Mouse (Mus musculus) stomach, embryonic 15.5 days (tissue): ENCODE results near the gene Eif4e3. TPM values are rescaled to one million over a fixed set of nuclear protein-coding genes. Genes with fewer than 3 reads are reported as not detected.
A peak's percentile ranks its signal among the peaks of the same experiment; 100 is the strongest.

ENCODE experiments used
- ATAC-seq: fragments of 200-750 bp; cut with Nextera tagmentation; 2 replicates; pipeline ENCODE4 v1.8.0; 2017; ENCODE audit warnings: low read depth, moderate number of reproducible peaks, moderate TSS enrichment; ENCODE audit not compliant: insufficient read depth, low FRiP score
- H3K27ac ChIP-seq: fragments of 300-500 bp; sonication (generic); 2 replicates; pipeline ENCODE4 v1.5.1; 2015; ENCODE audit warnings: mild to moderate bottlenecking, inconsistent platforms
- H3K27me3 ChIP-seq: fragments of 300-500 bp; sonication (generic); replicated peaks from 2 replicates; pipeline ENCODE4 v1.6.1; 2015; ENCODE audit warnings: inconsistent platforms
- H3K36me3 ChIP-seq: fragments of 300-500 bp; sonication (generic); 2 replicates; pipeline ENCODE4 v1.6.1; 2015; ENCODE audit warnings: inconsistent platforms
- H3K4me1 ChIP-seq: fragments of 300-500 bp; sonication (generic); 2 replicates; pipeline ENCODE4 v1.6.1; 2015; ENCODE audit warnings: inconsistent platforms
- H3K4me2 ChIP-seq: fragments of 300-500 bp; sonication (generic); 2 replicates; pipeline ENCODE4 v1.6.1; 2015; ENCODE audit warnings: mild to moderate bottlenecking, inconsistent platforms
- H3K4me3 ChIP-seq: fragments of 300-500 bp; sonication (generic); replicated peaks from 2 replicates; pipeline ENCODE4 v1.5.1; 2015; ENCODE audit warnings: inconsistent platforms
- H3K9ac ChIP-seq: fragments of 300-500 bp; sonication (generic); 2 replicates; pipeline ENCODE4 v1.6.1; 2015; ENCODE audit warnings: inconsistent platforms
- H3K9me3 ChIP-seq: fragments of 300-500 bp; sonication (generic); 2 replicates; pipeline ENCODE4 v1.6.1; 2016; ENCODE audit warnings: inconsistent platforms
- WGBS: fragments of 180-500 bp; shearing (Covaris S2); methylation state at CpG from one replicate; pipeline ENCODE4 v1.1.7; 2015; 5-methylcytosine and 5-hydroxymethylcytosine counted together
- polyA plus RNA-seq: library from polyadenylated mRNA; unstranded; fragments of >200 nt; fragmentation: Nextera tagmentation; extraction: Ambion mirVana; gene quantifications from 2 replicates; pipeline ENCODE4 v1.2.1, GENCODE M21; 2015

The Eif4e3 gene
- polyA plus RNA-seq, 1 experiment from 2014 or later = 11.9 TPM

GRCm38 (mm10) chr6:99660443-99660842 lies 6.1 kb downstream of the Eif4e3 start:
- no peaks in the 10 kb centered on the region; the same call in 1 of the 2 replicates for H3K27me3 ChIP-seq
- no peaks in the 10 kb centered on the region for H3K9me3 ChIP-seq
- WGBS = 17% methylated on average over 3 of the region's 3 CpGs
- no peaks in the 10 kb centered on the region for H3K36me3 ChIP-seq
- no peak overlapping the region for H3K4me3 ChIP-seq
- no peak overlapping the region for H3K4me2 ChIP-seq
- ATAC-seq = no peak
- no peak overlapping the region for H3K27ac ChIP-seq
- no peaks in the 10 kb centered on the region for H3K4me1 ChIP-seq
- H3K9ac ChIP-seq = no peak overlapping the region

- 79% methylated on average over 10 of the region's 10 CpGs for WGBS
- H3K27me3 ChIP-seq = no peaks in the 10 kb centered on the region
- H3K4me1 ChIP-seq = no peaks in the 10 kb centered on the region
- no peak overlapping the region for H3K27ac ChIP-seq
- H3K9me3 ChIP-seq = no peaks in the 10 kb centered on the region
- no peak for ATAC-seq
- no peak overlapping the region for H3K4me3 ChIP-seq
- H3K4me2 ChIP-seq = no peak overlapping the region
- H3K9ac ChIP-seq = no peak overlapping the region
- no peaks in the 10 kb centered on the region for H3K36me3 ChIP-seq
Measured at GRCm38 (mm10) chr6:99658586-99658985, 8.0 kb downstream of the Eif4e3 start.

- no peak overlapping the region for H3K9ac ChIP-seq
- ATAC-seq = no peak
- H3K4me1 ChIP-seq = no peaks in the 10 kb centered on the region
- no peaks in the 10 kb centered on the region for H3K9me3 ChIP-seq
- H3K36me3 ChIP-seq = no peaks in the 10 kb centered on the region
- H3K4me3 ChIP-seq = no peak overlapping the region
- no peak overlapping the region for H3K4me2 ChIP-seq
- no peak overlapping the region for H3K27ac ChIP-seq
- H3K27me3 ChIP-seq = no peaks in the 10 kb centered on the region
- 87% methylated on average over 2 of the region's 2 CpGs for WGBS
Measured at GRCm38 (mm10) chr6:99656088-99656487, 10.5 kb downstream of the Eif4e3 start.

GRCm38 (mm10) chr6:99655488-99655887 lies 11.1 kb downstream of the Eif4e3 start:
- no peak overlapping the region for H3K27ac ChIP-seq
- H3K4me3 ChIP-seq = no peak overlapping the region
- no peak for ATAC-seq
- no peaks in the 10 kb centered on the region for H3K27me3 ChIP-seq
- no peaks in the 10 kb centered on the region for H3K9me3 ChIP-seq
- WGBS = 60% methylated on average over 7 of the region's 7 CpGs
- no peak overlapping the region for H3K4me2 ChIP-seq
- H3K36me3 ChIP-seq = no peaks in the 10 kb centered on the region
- no peaks in the 10 kb centered on the region for H3K4me1 ChIP-seq
- H3K9ac ChIP-seq = no peak overlapping the region

GRCm38 (mm10) chr6:99654343-99654742 lies 12.2 kb downstream of the Eif4e3 start:
- Histone ChIP-seq H3K27ac (no peak overlapping the region), H3K4me1 (no peaks in the 10 kb centered on the region), H3K4me3 (no peak overlapping the region), H3K9ac (no peak overlapping the region), H3K9me3 (no peaks in the 10 kb centered on the region), H3K4me2 (no peak overlapping the region), H3K27me3 (no peaks in the 10 kb centered on the region; the same call in 1 of the 2 replicates), H3K36me3 (no peaks in the 10 kb centered on the region)
- 56% methylated on average over 5 of the region's 5 CpGs for WGBS
- ATAC-seq = no peak

GRCm38 (mm10) chr6:99652341-99652740 lies 14.2 kb downstream of the Eif4e3 start:
- Histone ChIP-seq H3K9ac (no peak overlapping the region), H3K27ac (no peak overlapping the region), H3K4me2 (no peak overlapping the region), H3K9me3 (no peaks in the 10 kb centered on the region), H3K4me3 (no peak overlapping the region), H3K4me1 (no peaks in the 10 kb centered on the region), H3K36me3 (no peaks in the 10 kb centered on the region), H3K27me3 (no peaks in the 10 kb centered on the region; the same call in 1 of the 2 replicates)
- 72% methylated on average over 2 of the region's 2 CpGs for WGBS
- ATAC-seq = no peak; the same call in 1 of the 2 replicates

- WGBS = 42% methylated on average over 2 of the region's 2 CpGs
- Histone ChIP-seq H3K9ac (no peak overlapping the region), H3K36me3 (no peaks in the 10 kb centered on the region), H3K27me3 (no peaks in the 10 kb centered on the region; the same call in 1 of the 2 replicates), H3K4me1 (no peaks in the 10 kb centered on the region), H3K27ac (no peak overlapping the region), H3K4me3 (no peak overlapping the region), H3K9me3 (no peaks in the 10 kb centered on the region), H3K4me2 (no peak overlapping the region)
- ATAC-seq = no peak
Measured at GRCm38 (mm10) chr6:99649307-99649706, 17.3 kb downstream of the Eif4e3 start.

- Histone ChIP-seq H3K4me2 (peak overlapping the region; percentile 29; the same call in 1 of the 2 replicates), H3K4me3 (no peak overlapping the region), H3K9me3 (no peaks in the 10 kb centered on the region), H3K27ac (no peak overlapping the region), H3K4me1 (no peaks in the 10 kb centered on the region), H3K36me3 (no peaks in the 10 kb centered on the region), H3K9ac (no peak overlapping the region), H3K27me3 (no peaks in the 10 kb centered on the region; the same call in 1 of the 2 replicates)
- peak; percentile 51; the same call in 1 of the 2 replicates for ATAC-seq
- WGBS = 24% methylated on average over 10 of the region's 10 CpGs
Measured at GRCm38 (mm10) chr6:99646344-99646743, 20.2 kb downstream of the Eif4e3 start.

GRCm38 (mm10) chr6:99644876-99645275 lies 21.7 kb downstream of the Eif4e3 start:
- no peak overlapping the region for H3K27ac ChIP-seq
- WGBS = 89% methylated on average over 5 of the region's 5 CpGs

GRCm38 (mm10) chr6:99644386-99644785 lies 22.2 kb downstream of the Eif4e3 start:
- WGBS = 74% methylated on average over 5 of the region's 5 CpGs
- H3K27ac ChIP-seq = peak overlapping the region; percentile 45; the same call in 1 of the 2 replicates
- no peak for ATAC-seq

More at GRCm38 (mm10) chr6:99644876-99645275, 21.7 kb downstream of the Eif4e3 start:
- Histone ChIP-seq H3K4me3 (no peak overlapping the region), H3K4me1 (no peaks in the 10 kb centered on the region), H3K36me3 (no peaks in the 10 kb centered on the region), H3K9ac (no peak overlapping the region), H3K4me2 (no peak overlapping the region), H3K9me3 (no peaks in the 10 kb centered on the region), H3K27me3 (no peaks in the 10 kb centered on the region; the same call in 1 of the 2 replicates)
- ATAC-seq = no peak

GRCm38 (mm10) chr6:99643439-99644199 lies 23.0 kb downstream of the Eif4e3 start:
- H3K36me3 ChIP-seq = no peaks in the 10 kb centered on the region
- H3K9me3 ChIP-seq = no peaks in the 10 kb centered on the region
- H3K27me3 ChIP-seq = no peaks in the 10 kb centered on the region
- H3K4me3 ChIP-seq = no peak overlapping the region
- no peak overlapping the region for H3K4me2 ChIP-seq
- 41% methylated on average over 10 of the region's 10 CpGs for WGBS
- H3K27ac ChIP-seq = 0 out of 2 replicates have a peak overlapping the region, but pooled peaks have one; percentile 45
- no peak; the same call in 1 of the 2 replicates for ATAC-seq
- H3K9ac ChIP-seq = no peak overlapping the region
- H3K4me1 ChIP-seq = no peaks in the 10 kb centered on the region

More at GRCm38 (mm10) chr6:99644386-99644785, 22.2 kb downstream of the Eif4e3 start:
- H3K4me1 ChIP-seq = no peaks in the 10 kb centered on the region
- H3K27me3 ChIP-seq = no peaks in the 10 kb centered on the region
- H3K36me3 ChIP-seq = no peaks in the 10 kb centered on the region
- H3K4me3 ChIP-seq = no peak overlapping the region
- H3K9ac ChIP-seq = no peak overlapping the region
- no peak overlapping the region for H3K4me2 ChIP-seq
- no peaks in the 10 kb centered on the region for H3K9me3 ChIP-seq

- H3K4me3 ChIP-seq = no peak overlapping the region
- 71% methylated on average over 4 of the region's 4 CpGs for WGBS
Measured at GRCm38 (mm10) chr6:99637456-99637855, 29.1 kb downstream of the Eif4e3 start.

More at GRCm38 (mm10) chr6:99637456-99637855, 29.1 kb downstream of the Eif4e3 start:
- Histone ChIP-seq H3K9ac (no peak overlapping the region), H3K9me3 (no peaks in the 10 kb centered on the region), H3K4me2 (no peak overlapping the region), H3K36me3 (no peaks in the 10 kb centered on the region), H3K4me1 (no peaks in the 10 kb centered on the region), H3K27ac (no peak overlapping the region), H3K27me3 (no peaks in the 10 kb centered on the region)
- ATAC-seq = no peak
